Mouse (Mus musculus): ENCODE results near the gene Stxbp3.
A peak's percentile ranks its signal among the peaks of the same experiment; 100 is the strongest.
"Not testable (repeated sequence)": the region's sequence is repeated elsewhere in the genome, so short reads cannot be mapped to it uniquely, and the experiment has no call there.

Stxbp3 gene

DNA sequence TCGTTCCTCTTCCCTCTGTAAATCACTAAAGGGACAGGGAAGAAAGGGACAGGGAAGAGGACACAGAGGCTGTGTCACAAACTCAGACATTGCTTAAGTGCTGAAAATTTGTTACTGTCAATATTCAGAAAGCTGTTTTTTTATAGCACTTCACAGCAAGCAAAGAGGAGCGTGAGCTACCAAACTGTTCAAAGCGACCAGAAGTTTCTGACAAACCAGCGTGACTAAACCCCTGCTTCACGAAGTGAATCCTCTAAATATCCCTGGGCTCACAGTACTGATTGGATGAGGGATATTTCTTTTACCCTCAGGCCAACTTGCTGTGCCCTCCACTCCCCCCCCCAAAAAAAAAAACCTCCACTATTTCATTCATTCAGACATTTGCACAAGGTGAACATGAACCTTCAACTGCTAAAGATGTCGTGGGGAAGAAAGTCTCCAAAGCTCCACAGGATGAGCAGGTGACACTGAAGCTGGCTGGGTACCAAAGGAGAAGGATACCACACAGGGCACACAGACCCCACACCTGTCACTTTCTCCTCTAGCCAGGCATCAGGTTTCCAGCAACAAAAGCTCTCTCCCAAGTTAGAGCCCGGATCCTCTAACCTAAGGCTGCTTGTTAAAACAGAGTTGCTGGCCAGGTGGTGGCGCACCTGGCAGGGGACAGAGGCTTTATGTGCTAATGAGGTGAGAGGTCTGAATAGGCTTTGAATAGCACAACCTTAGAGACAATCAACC is 16.2 kb upstream of the Stxbp3 start:
- DNase-seq: peak; percentile 28

DNA sequence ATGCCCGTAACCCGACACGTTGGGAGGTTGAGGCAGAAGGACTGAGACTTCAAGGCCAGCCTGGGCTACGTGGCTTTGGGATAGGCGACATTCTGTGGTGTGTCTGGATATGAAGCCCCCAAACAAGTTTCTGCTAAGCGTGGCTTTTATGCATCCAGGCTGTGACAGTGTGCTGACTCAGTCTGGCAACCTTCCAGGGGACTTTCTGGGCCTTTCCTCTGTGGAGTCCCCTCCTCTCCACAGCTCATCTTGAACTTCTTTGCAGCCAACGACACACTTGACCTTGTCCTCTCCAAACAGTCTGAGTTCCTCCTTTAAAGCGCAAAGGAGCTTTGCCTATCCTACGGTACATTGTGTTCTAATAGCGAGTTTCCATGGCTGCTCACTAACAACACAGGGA is 15.5 kb upstream of the Stxbp3 start:
- DNase-seq: no peak

DNA sequence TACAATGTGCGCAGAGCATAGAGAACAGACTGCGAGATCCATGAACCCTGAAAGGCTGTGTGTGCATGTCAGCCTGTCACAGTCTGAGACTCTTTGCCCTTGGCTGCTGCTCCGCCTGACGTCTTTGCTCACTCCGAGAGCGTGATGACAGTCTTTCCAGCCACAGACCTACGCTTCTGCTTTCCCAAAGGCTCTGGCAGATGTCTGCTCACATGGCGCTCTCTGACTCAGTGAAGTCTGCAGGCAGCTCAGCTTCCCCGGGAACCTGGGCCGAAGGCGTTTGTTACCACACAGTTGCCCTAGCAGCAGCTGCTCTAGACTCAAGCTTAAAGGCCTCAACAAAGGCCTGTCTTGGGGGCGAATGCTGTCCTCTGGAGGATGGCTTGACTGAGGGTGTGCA is 15.0 kb upstream of the Stxbp3 start:
- DNase-seq: peak; percentile 39

DNA sequence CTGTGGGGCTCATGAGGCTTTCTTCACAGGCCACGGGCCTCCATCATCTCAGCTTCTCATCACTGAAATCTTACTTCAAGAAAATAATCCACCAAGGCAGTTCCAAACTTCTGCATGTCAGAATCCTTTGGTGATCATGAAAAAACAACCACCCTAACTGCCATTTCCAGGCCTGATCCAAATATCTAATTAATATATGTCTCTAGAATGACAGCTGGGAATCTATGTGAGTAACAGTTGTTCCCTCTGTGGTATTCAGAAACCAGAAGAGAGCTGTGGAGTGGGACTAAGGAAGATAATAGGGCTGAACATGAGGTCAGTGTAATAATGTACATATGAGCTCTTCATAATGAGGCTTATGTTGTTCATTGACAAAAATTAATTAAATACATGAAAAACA is 12.9 kb upstream of the Stxbp3 start:
- DNase-seq: no peak

DNA sequence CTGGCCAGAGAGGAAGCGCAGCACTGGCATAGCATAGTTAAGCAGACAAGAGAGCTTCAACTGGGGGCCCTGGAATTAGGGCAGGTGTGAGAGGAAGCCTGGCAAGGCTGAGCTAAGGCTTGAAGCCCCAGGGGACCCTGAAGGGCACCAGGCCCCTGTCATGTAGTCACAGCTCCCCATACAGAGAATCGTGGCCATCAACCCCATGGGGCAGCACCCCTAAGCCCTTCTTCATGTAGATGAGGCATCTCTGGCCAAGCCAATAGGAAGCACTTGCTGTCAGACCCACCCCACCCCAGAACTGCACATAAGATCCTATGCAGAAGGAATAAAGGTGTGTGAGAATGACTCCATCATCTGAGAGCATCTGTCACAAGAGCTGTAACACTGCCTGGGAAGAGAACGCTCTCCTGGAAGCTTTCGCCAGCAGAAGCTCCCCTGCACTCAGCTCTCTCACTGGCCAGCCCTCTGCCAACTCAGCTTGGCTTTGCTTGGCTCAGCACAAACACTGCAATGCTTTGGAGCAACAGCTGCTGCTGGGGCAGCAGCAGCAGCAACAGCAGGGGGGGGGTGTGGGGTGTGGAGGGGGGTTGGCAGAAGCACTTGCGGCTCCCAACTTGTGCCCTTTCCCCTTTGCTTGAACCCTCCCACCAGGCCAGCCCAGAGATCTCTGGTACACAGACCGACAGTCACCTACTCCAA is 11.8 kb upstream of the Stxbp3 start:
- no peak for DNase-seq

DNA sequence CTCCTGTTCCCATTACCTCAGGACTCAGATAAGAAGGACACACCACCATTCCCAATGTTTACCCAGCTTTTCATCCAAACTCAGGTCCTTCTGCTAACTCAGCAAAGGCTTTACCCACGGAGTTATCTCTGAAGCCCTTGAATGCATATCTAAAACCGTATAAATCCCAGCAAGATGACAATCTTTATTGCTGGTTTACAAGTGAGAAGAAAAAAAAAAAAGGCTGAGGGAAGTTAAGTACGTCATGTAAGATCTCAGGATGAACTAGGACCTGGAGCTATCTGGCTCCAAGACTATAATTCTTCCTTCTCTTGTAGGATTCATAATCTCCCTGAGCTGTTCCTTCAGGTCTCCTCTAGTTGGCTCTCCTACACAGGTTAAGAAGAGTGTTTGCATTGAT is 11.2 kb upstream of the Stxbp3 start:
- no peak for DNase-seq

DNA sequence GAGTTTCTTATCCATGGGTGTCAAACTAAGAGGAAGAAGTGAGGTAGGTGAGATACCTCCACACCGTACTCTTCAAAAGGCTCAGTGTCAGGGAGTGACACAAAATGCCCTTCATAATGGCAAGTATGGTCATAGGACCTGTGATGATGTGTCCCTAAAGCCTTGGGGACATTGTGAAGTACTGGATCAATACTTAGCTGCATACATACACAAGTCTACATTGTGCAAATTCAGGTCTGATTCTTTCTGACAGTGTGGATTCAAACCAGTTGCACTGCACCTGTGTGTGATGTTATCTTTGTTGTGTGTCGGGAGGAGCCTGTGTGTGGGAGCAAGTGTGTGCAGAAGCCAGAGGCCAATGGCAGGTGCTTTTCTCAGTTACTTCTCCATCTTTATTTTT is 10.7 kb upstream of the Stxbp3 start:
- no peak for DNase-seq

DNA sequence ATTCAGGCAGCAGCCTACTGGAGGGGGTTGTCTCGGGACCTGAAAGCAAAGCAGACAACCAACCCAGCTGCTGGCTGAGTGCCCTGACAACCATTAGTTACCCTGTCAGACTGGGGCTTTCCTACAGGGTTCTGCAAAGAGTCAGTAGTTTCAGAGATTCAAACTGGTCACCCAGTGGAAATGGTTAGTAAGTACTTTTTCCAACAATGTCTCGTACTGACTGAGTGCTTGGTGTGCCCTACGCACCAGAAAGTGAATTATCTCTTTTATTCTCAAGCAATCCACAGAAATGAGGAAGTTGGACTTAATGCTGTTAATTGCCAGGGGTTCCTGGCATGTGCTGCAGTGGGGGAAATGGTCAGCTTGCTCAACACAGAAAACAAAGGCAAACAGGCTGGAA is 10.2 kb upstream of the Stxbp3 start:
- no peak for DNase-seq

DNA sequence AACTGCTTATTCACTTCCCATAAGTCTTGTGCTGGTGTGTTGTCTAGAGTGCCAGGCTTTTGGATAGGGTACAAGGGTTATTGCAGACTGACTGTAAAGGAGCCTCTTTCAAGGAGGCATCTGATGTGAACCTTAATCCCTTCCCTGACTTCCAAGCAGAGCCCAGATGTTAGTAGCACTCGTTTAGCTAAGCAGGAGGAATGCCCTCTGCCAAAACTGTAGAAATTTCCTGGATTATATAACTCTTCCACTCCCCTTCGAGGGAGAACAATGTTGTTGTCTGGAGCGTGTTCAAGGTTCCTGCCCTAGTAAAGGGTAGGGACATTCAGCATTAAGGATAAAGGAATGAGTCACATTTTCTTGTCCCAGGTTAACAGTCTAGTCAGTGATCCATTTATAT is 6.3 kb upstream of the Stxbp3 start:
- no peak for DNase-seq

DNA sequence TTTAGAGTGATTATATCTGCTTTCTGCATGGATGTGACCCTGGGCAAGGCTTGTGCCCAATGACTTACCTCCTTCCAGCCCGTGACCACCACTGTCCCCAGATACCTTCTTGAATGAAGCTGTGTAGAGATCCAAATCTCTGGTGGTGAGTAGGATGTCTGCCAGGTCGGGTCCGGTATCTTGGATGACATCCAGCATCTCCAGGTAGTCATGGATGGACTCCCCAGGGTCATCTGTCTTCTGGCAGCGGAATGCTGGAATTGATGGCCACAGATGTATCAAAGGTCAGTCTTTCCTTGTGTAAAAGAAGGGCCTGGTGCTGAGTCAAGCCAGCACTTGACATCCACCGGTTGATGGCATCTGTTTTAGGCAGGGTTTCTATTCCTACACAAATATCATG is 4.2 kb upstream of the Stxbp3 start:
- DNase-seq: no peak

DNA sequence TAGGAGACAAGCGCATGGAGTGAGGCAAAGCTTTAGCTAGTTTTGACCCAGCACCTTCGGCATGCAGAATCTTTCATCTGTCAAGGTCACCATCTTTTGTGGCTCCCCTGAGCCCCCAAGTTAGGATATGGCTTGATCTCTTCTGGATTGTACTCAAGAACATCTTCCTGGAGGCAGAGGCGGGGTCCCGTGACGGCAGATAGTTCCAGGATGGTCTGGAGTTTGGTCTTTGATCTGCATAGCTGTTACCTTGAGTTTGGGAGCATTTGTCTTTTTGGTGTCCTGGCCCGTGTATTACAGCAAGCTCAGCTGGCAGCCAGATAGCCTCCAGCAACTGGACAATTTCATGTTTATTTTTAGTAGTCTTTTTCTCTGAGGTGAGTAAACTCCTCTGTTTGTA is 3.7 kb upstream of the Stxbp3 start:
- no peak for DNase-seq

DNA sequence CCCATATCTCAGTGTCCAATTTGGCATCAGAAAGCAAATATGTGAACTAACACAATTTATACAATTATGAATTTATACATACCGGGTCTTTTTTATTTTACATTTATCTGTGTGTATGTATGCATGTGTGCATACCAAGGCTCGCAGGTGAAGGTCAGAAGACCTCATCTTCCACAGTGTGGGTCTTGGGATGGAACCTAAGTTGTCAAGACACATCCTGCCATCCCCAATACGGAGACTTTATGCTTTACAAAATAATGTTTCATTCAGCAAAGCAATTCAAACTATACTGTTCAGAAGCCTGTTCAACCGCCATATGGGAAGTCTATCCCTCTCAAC is 359 bp upstream of the Stxbp3 start:
- DNase-seq: no peak

DNA sequence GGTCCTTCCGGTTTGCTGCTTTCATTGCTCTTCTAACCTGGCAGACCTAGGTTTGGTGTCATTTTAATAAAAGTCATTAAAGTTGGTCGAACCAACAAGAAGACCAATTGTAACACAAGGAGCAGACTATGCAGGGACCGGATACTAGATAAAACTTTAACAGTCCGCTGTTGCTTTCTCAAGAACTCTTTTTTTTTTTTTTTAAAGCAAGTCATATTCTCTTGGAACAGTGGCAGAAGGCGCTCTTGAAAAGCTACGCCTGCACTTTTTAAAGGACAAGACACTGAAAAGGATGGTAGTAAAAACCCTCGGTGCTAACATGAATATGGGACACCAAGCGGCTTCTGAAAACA is 703 bp downstream of the Stxbp3 start:
- no peak for DNase-seq

DNA sequence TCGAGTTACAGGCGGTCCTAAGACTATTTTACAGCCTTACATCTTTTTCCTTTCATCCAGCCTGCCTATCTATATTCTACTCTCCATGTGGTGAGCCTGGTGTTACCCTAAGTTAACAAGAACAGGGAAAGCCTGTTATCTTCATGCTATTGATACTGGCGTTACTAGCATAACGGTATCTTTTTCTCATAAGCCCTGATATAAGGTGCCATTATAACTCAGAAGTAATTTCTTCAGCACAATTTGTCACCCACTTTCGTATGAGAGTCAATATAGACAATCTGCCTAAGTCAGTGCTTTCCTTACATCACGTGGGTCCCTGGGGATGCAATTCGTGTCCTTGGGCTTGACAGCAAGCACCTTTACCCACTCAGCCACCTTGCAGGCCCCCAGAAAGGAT is 1.3 kb downstream of the Stxbp3 start:
- DNase-seq: no peak

DNA sequence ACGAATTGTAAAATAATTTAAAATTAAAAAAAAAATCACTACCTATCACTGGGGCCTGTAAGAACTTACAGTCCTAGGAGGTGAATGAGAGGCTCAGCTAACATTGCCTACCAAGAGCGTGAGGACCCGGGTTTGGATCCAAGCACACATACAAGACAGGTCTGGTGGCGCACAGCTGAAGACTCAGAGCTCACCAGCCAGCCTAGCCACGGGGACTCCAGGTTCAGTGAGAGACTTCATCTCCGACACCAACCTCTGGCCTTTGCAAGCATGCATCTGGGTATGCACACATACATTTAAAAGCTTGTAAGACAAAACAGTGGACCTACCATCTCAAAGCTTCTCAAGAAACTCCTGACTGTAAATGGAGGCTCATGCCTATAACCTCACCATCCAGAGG is 3.4 kb downstream of the Stxbp3 start:
- no peak for DNase-seq

DNA sequence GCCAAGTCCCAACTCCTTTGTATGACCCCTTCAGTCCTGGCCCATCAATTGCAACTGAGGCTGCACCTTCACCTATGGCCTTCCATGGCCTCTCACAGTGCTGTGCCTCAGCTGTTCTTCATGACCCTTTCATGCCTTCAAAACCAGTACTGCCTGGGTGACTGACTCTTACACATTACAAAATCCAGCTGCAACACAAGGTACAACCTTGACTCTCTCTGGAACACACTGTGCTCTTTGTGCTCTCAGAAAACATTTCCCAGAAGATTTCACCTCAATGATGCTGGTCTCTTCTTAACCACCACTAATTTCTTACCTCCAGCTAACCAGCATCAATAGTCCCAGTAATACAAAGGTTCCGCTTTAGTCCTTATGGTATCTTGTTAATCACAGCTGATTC is 6.6 kb downstream of the Stxbp3 start:
- DNase-seq: not testable (repeated sequence)

DNA sequence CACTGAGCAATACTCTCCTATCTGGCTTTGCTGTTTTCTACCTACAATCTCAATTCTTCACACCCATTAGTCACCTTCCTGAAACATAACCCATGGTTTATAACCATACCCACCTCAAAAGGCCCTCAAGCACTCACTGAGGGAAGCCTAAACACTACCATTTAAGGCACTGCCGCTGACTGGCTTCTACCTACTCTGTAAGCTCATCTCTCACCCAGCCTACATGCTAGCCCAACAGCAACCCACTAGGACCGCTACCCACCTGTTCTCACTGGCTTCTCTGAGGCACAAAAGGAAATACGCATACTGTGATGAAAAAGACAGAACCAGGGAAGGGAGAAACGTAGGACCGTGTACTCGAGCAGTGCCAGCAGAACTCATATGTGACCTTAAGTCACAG is 8.6 kb downstream of the Stxbp3 start:
- DNase-seq: no peak

DNA sequence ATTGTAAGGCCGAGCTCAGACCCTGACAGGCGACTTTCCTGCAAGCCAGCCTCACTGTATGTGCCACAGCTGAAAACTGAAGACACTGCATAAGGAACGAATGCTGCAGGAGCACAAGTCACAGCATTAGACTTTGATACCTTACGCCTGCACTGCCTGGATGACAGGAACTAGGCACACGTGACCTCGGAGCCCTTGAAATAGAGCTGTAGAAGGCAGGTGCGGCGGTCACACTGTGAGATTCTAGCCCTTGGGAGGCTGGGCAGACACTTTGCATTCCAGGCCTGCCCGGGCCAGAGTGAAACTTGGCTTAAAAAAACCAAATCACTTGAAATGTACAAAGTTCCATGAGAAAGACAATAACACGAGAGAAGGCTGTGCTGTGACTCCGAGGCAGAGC is 9.8 kb downstream of the Stxbp3 start:
- no peak for DNase-seq

DNA sequence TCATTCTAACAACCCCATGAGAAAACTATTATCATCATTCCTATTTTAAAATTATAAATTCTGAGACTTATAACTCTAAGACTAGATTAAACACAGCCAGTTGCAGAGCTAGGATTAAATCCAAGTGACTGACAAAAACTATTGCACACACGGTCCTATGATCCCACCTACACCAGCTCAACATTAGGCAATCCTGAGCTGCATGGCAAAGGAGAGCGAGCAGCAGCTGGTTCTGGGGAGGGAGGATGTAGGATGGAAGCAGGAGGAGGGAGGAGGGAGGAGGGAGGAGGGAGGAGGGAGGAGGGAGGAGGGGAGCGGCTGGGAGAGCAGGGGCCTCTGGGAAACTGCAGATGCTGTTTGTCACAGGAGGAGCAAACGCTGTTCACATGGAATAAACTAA is 24.7 kb downstream of the Stxbp3 start:
- no peak for DNase-seq

DNA sequence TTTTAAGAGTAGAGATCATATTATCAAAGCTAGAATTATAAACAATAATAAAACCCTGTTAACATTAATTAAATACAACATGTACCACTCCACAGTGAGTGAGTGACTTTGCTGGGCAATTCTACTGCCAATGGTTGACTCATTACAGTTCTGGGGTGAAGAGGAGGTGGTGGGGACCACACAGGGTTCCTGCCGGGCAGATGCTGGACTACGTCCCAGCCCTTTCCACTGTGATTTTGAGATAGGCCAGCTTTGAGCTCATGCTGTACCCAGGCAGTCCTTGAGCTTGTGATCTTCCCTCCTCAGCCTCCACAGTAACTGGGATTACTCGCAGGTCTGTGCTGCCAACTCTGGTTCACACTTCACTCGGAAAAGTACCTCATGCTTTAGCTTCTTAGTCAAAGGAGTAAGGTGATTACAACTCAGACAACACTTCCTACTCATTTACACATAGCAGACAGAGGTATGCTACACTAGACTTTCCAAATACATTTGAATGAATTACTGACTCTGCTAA is 29.5 kb downstream of the Stxbp3 start:
- DNase-seq: no peak

DNA sequence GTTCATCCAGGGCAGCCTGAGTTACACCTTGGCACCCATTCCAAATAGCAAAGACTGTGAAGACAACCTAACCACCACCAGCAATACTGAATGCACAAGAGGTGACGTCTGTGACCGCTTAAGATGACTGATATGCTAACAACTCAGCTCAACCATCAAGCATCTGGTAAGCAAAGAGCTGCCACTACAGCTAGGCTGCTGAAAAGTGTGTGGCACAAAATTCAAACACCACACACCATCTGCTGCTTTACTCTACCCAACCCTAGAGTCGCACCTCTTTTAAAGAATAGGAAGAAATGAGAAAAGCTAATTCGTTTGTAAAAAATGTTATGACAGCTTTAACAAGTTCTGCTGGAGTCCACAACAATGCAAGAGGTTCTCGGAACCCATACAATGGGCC is 34.7 kb downstream of the Stxbp3 start:
- DNase-seq: no peak

DNA sequence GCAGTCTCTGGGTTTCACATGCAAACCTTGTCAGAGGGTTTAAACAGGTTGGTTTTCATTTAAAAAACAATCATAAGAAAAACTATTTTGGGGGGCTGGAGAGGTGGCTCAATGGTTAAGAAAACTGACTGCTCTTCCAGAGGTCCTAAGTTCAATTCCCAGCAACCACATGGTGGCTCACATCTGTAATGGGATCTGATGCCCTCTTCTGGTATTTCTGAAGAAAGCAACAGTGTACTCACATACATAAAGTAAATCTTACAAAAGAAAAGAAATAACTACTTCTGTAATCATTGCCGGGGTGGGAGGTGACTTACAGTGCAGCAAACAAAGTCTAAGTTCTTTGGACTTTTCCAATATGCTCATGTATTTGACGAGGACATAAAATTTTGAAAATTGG is 42.0 kb downstream of the Stxbp3 start:
- no peak for DNase-seq

DNA sequence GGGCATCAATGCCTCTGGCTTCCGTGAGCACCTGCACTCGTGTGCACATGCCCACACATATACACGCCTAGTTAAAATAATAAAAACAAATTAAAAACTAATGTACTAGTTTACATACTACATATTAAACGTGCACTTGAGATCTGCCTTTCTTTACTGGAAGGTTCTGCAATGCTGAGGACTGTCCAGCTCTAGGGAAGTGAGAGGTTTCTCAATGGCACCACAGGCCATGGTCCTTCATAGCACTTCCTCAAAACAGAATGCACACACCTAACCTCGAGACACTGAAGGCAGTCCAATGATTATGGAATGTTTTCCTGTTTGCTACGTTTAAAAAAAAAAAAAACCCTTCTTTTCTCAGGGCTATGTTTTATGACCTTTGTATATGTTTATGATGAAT is 42.6 kb downstream of the Stxbp3 start:
- DNase-seq: no peak

DNA sequence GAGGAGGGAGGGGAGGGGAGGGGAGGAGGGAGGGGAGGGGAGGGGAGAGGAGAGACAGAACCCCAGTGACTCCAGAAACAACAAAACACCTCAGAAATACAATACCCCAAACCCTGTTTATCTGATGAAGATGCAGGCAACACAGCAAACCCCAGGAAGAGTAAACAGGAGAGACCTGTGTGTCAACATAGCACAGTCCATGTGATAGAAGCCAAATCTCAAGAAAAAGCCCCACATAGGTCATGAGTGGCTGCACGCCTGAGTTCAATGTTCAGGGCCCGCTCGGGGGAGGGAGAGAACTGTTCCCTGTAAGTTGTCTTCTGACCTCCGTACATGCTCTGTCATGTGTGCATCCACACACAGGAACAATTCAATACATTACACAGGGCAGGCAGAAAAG is 43.9 kb downstream of the Stxbp3 start:
- no peak for DNase-seq
